Mouse (Mus musculus) megakaryocyte progenitor cell, adult 5-6 weeks (primary cell): Measurements from ENCODE around the gene Nid2. TPM values are rescaled to one million over a fixed set of nuclear protein-coding genes. Genes with fewer than 3 reads are reported as not detected.
A peak's percentile ranks its signal among the peaks of the same experiment; 100 is the strongest.

ENCODE experiments used
- ATAC-seq: replicated peaks from 2 replicates; pipeline ENCODE4 v1.8.0; 2016; ENCODE audit warnings: mild to moderate bottlenecking, moderate TSS enrichment, inconsistent platforms; ENCODE audit not compliant: poor library complexity
- total RNA-seq, 2 experiments: library from RNA; stranded (forward) in 1 of 2; stranded (reverse) in 1 of 2; fragments of 157-497, 149-512 nt in 1 of 2; fragments of 200-1000 nt in 1 of 2; gene quantifications; 2 replicates each; pipeline versions ENCODE4 v1.2.3 to v1.2.4; 2015 to 2017

Gene Nid2
- total RNA-seq, 2 experiments from 2014 or later: 0.84 to 1.7 TPM

GRCm38 (mm10) chr14:19776890-19777289 lies 25.8 kb downstream of the Nid2 start:
- peak; percentile 50 for ATAC-seq

GRCm38 (mm10) chr14:19777365-19777764 lies 26.3 kb downstream of the Nid2 start:
- peak; percentile 75 for ATAC-seq

- ATAC-seq: peak; percentile 54
Observed at GRCm38 (mm10) chr14:19777945-19778344, 26.9 kb downstream of the Nid2 start.

- no peak for ATAC-seq
Observed at GRCm38 (mm10) chr14:19785797-19786588, 34.9 kb downstream of the Nid2 start.

- ATAC-seq: no peak
Observed at GRCm38 (mm10) chr14:19788443-19788842, 37.4 kb downstream of the Nid2 start.

GRCm38 (mm10) chr14:19794881-19795280 lies 43.8 kb downstream of the Nid2 start:
- no peak for ATAC-seq

- ATAC-seq: peak; percentile 40
Observed at GRCm38 (mm10) chr14:19796541-19797304, 45.7 kb downstream of the Nid2 start.

GRCm38 (mm10) chr14:19800485-19800884 lies 49.4 kb downstream of the Nid2 start:
- ATAC-seq: no peak

- no peak for ATAC-seq
Observed at GRCm38 (mm10) chr14:19801474-19802215, 50.6 kb downstream of the Nid2 start.

- ATAC-seq: peak; percentile 38
Observed at GRCm38 (mm10) chr14:19803222-19803621, 52.2 kb downstream of the Nid2 start.

GRCm38 (mm10) chr14:19803623-19804022 lies 52.6 kb downstream of the Nid2 start:
- ATAC-seq: peak; percentile 71

- ATAC-seq: no peak
Observed at GRCm38 (mm10) chr14:19807339-19807738, 56.3 kb downstream of the Nid2 start.

- no peak for ATAC-seq
Observed at GRCm38 (mm10) chr14:19807858-19808257, 56.8 kb downstream of the Nid2 start.

GRCm38 (mm10) chr14:19809934-19810333 lies 58.9 kb downstream of the Nid2 start:
- ATAC-seq: no peak

- no peak for ATAC-seq
Observed at GRCm38 (mm10) chr14:19813061-19813460, 62.0 kb downstream of the Nid2 start.

- peak; percentile 97 for ATAC-seq
Observed at GRCm38 (mm10) chr14:19817949-19818348, 66.9 kb downstream of the Nid2 start.

- ATAC-seq: no peak
Observed at GRCm38 (mm10) chr14:19821686-19822085, 70.6 kb downstream of the Nid2 start.

GRCm38 (mm10) chr14:19823321-19824142 lies 72.5 kb downstream of the Nid2 start, which contains the start of gene Rtraf:
TSS of gene Rtraf (minus strand) at chr14:19823824.
- ATAC-seq: peak; percentile 100

GRCm38 (mm10) chr14:19825481-19825880 lies 74.4 kb downstream of the Nid2 start:
- no peak for ATAC-seq

- no peak for ATAC-seq
Observed at GRCm38 (mm10) chr14:19836289-19836688, 85.2 kb downstream of the Nid2 start.
